Mouse (Mus musculus) heart, embryonic 13.5 days (tissue): ENCODE data around the gene Def6. TPM values are rescaled to one million over a fixed set of nuclear protein-coding genes. Genes with fewer than 3 reads are reported as not detected.

Experiments used
- ATAC-seq: fragments of 200-750 bp; cut with Nextera tagmentation; 2 replicates; pipeline ENCODE4 v1.8.0; 2017; ENCODE audit warnings: moderate TSS enrichment; ENCODE audit not compliant: insufficient number of reproducible peaks, low FRiP score, low TSS enrichment; ENCODE audit errors: extremely low read depth
- H3K27ac ChIP-seq: fragments of 300-500 bp; sonication (generic); replicated peaks from 2 replicates; pipeline ENCODE4 v1.5.1; 2015; ENCODE audit warnings: moderate library complexity, mild to moderate bottlenecking, inconsistent platforms
- H3K27me3 ChIP-seq: fragments of 300-500 bp; sonication (generic); replicated peaks from 2 replicates; pipeline ENCODE4 v1.6.1; 2015; ENCODE audit warnings: mild to moderate bottlenecking, inconsistent platforms
- H3K36me3 ChIP-seq: fragments of 300-500 bp; sonication (generic); 2 replicates; pipeline ENCODE4 v1.6.1; 2015; ENCODE audit warnings: mild to moderate bottlenecking, inconsistent platforms
- H3K4me1 ChIP-seq: fragments of 300-500 bp; sonication (generic); 2 replicates; pipeline ENCODE4 v1.6.1; 2015; ENCODE audit warnings: inconsistent platforms
- H3K4me2 ChIP-seq: fragments of 300-500 bp; sonication (generic); 2 replicates; pipeline ENCODE4 v1.6.1; 2015; ENCODE audit warnings: inconsistent platforms, mild to moderate bottlenecking, moderate library complexity
- H3K4me3 ChIP-seq: fragments of 300-500 bp; sonication (generic); 2 replicates; pipeline ENCODE4 v1.5.1; 2015; ENCODE audit warnings: moderate library complexity, mild to moderate bottlenecking, inconsistent platforms
- H3K9ac ChIP-seq: fragments of 300-500 bp; sonication (generic); 2 replicates; pipeline ENCODE4 v1.6.1; 2015; ENCODE audit warnings: inconsistent platforms, mild to moderate bottlenecking, moderate library complexity
- H3K9me3 ChIP-seq: fragments of 300-500 bp; sonication (generic); 2 replicates; pipeline ENCODE4 v1.6.1; 2016; ENCODE audit warnings: inconsistent platforms
- WGBS: fragments of 180-500 bp; shearing (Covaris S2); methylation state at CpG from one replicate; pipeline ENCODE4 v1.1.7; 2015; ENCODE audit warnings: mixed read lengths; 5-methylcytosine and 5-hydroxymethylcytosine counted together
- polyA plus RNA-seq: library from polyadenylated mRNA; unstranded; fragments of >200 nt; fragmentation: Nextera tagmentation; extraction: Ambion mirVana; gene quantifications from 2 replicates; pipeline ENCODE4 v1.2.1, GENCODE M21; 2015

The Def6 gene
- polyA plus RNA-seq, 1 experiment from 2014 or later = 3.0 TPM

- H3K4me3 ChIP-seq = no peak overlapping the region
- no peak overlapping the region for H3K9ac ChIP-seq
- WGBS = 67% methylated on average over 6 of the region's 6 CpGs
- ATAC-seq = no peak
- H3K36me3 ChIP-seq = no peaks in the 10 kb centered on the region
- H3K27me3 ChIP-seq = peaks cover 9% of the 10 kb centered on the region
- no peak overlapping the region for H3K4me2 ChIP-seq
- H3K27ac ChIP-seq = no peak overlapping the region
- H3K4me1 ChIP-seq = peaks cover 25% of the 10 kb centered on the region
- H3K9me3 ChIP-seq = no peaks in the 10 kb centered on the region
Measured at GRCm38 (mm10) chr17:28230486-28230885, 22.9 kb downstream of the Def6 start.

GRCm38 (mm10) chr17:28231026-28231736 lies 23.6 kb downstream of the Def6 start:
- no peak overlapping the region for H3K4me2 ChIP-seq
- no peaks in the 10 kb centered on the region for H3K36me3 ChIP-seq
- 81% methylated on average over 18 of the region's 18 CpGs for WGBS
- no peaks in the 10 kb centered on the region for H3K9me3 ChIP-seq
- no peak for ATAC-seq
- H3K4me3 ChIP-seq = no peak overlapping the region
- no peak overlapping the region for H3K27ac ChIP-seq
- H3K9ac ChIP-seq = no peak overlapping the region
- H3K27me3 ChIP-seq = peaks cover 7% of the 10 kb centered on the region
- H3K4me1 ChIP-seq = peaks cover 19% of the 10 kb centered on the region

GRCm38 (mm10) chr17:28232475-28233060 lies 25.0 kb downstream of the Def6 start, which contains the start of gene Ppard:
Ppard (plus strand) TSS chr17:28232700.
- H3K4me2 ChIP-seq = peak within 1 kb of the TSS; percentile 92
- under 1% methylated on average over 47 of the region's 57 CpGs for WGBS
- H3K36me3 ChIP-seq = peaks cover 7% of the 10 kb centered on the region; the same call in 1 of the 2 replicates
- H3K27ac ChIP-seq = peak within 1 kb of the TSS; percentile 82
- H3K9me3 ChIP-seq = no peaks in the 10 kb centered on the region
- H3K9ac ChIP-seq = peak within 1 kb of the TSS; percentile 96
- peaks cover 7% of the 10 kb centered on the region for H3K27me3 ChIP-seq
- peaks cover 18% of the 10 kb centered on the region for H3K4me1 ChIP-seq
- peak; percentile 89 for ATAC-seq
- H3K4me3 ChIP-seq = peak within 1 kb of the TSS; percentile 85

- peaks cover 13% of the 10 kb centered on the region for H3K36me3 ChIP-seq
- WGBS = 5% methylated on average over 16 of the region's 17 CpGs
- H3K4me3 ChIP-seq = peak overlapping the region; percentile 85
- H3K9me3 ChIP-seq = no peaks in the 10 kb centered on the region
- no peak for ATAC-seq
- peak overlapping the region; percentile 82 for H3K27ac ChIP-seq
- H3K9ac ChIP-seq = peak overlapping the region; percentile 96
- H3K27me3 ChIP-seq = peaks cover 7% of the 10 kb centered on the region
- peak overlapping the region; percentile 92 for H3K4me2 ChIP-seq
- peaks cover 18% of the 10 kb centered on the region for H3K4me1 ChIP-seq
Measured at GRCm38 (mm10) chr17:28233091-28233731, 25.6 kb downstream of the Def6 start.

- WGBS = 92% methylated on average over 5 of the region's 5 CpGs
- Histone ChIP-seq H3K4me1 (peaks cover 18% of the 10 kb centered on the region), H3K27me3 (peaks cover 7% of the 10 kb centered on the region), H3K4me2 (no peak overlapping the region), H3K27ac (no peak overlapping the region), H3K9ac (peak overlapping the region; percentile 24; the same call in 1 of the 2 replicates), H3K36me3 (peaks cover 25% of the 10 kb centered on the region), H3K4me3 (no peak overlapping the region), H3K9me3 (no peaks in the 10 kb centered on the region)
- no peak for ATAC-seq
Measured at GRCm38 (mm10) chr17:28234641-28235040, 27.1 kb downstream of the Def6 start.

- H3K36me3 ChIP-seq = peaks cover 39% of the 10 kb centered on the region
- no peak for ATAC-seq
- no peak overlapping the region for H3K9ac ChIP-seq
Measured at GRCm38 (mm10) chr17:28235982-28236635, 28.5 kb downstream of the Def6 start.

GRCm38 (mm10) chr17:28236636-28237015 lies 29.0 kb downstream of the Def6 start:
- Histone ChIP-seq H3K27me3 (no peaks in the 10 kb centered on the region), H3K9me3 (no peaks in the 10 kb centered on the region), H3K4me1 (peaks cover 21% of the 10 kb centered on the region), H3K27ac (no peak overlapping the region), H3K4me2 (no peak overlapping the region), H3K9ac (no peak overlapping the region), H3K36me3 (peaks cover 45% of the 10 kb centered on the region), H3K4me3 (no peak overlapping the region)
- ATAC-seq = no peak
- WGBS = 76% methylated on average over 4 of the region's 4 CpGs

More at GRCm38 (mm10) chr17:28235982-28236635, 28.5 kb downstream of the Def6 start:
- peaks cover 18% of the 10 kb centered on the region for H3K4me1 ChIP-seq
- no peak overlapping the region for H3K27ac ChIP-seq
- no peak overlapping the region for H3K4me3 ChIP-seq
- H3K9me3 ChIP-seq = no peaks in the 10 kb centered on the region
- H3K27me3 ChIP-seq = peaks cover 3% of the 10 kb centered on the region
- no peak overlapping the region for H3K4me2 ChIP-seq
- WGBS = 79% methylated on average over 7 of the region's 7 CpGs

- Histone ChIP-seq H3K4me3 (no peak overlapping the region), H3K36me3 (peaks cover 51% of the 10 kb centered on the region), H3K9me3 (no peaks in the 10 kb centered on the region), H3K27ac (no peak overlapping the region), H3K4me1 (peaks cover 28% of the 10 kb centered on the region), H3K4me2 (no peak overlapping the region), H3K9ac (no peak overlapping the region), H3K27me3 (no peaks in the 10 kb centered on the region)
- WGBS = 70% methylated on average over 5 of the region's 5 CpGs
- no peak for ATAC-seq
Measured at GRCm38 (mm10) chr17:28237362-28237761, 29.8 kb downstream of the Def6 start.

- 65% methylated on average over 6 of the region's 6 CpGs for WGBS
- Histone ChIP-seq H3K4me2 (no peak overlapping the region), H3K27me3 (no peaks in the 10 kb centered on the region), H3K9ac (no peak overlapping the region), H3K9me3 (no peaks in the 10 kb centered on the region), H3K27ac (no peak overlapping the region), H3K36me3 (peaks cover 55% of the 10 kb centered on the region), H3K4me1 (peaks cover 33% of the 10 kb centered on the region), H3K4me3 (no peak overlapping the region)
- no peak for ATAC-seq
Measured at GRCm38 (mm10) chr17:28237874-28238273, 30.3 kb downstream of the Def6 start.

GRCm38 (mm10) chr17:28240846-28241245 lies 33.3 kb downstream of the Def6 start:
- Histone ChIP-seq H3K9ac (no peak overlapping the region), H3K9me3 (no peaks in the 10 kb centered on the region), H3K27me3 (no peaks in the 10 kb centered on the region), H3K4me2 (no peak overlapping the region), H3K27ac (no peak overlapping the region), H3K4me1 (peaks cover 35% of the 10 kb centered on the region), H3K36me3 (peaks cover 64% of the 10 kb centered on the region), H3K4me3 (no peak overlapping the region)
- no peak for ATAC-seq
- WGBS = 86% methylated on average over 5 of the region's 5 CpGs

- no peak overlapping the region for H3K4me2 ChIP-seq
- peaks cover 42% of the 10 kb centered on the region for H3K4me1 ChIP-seq
- no peaks in the 10 kb centered on the region for H3K9me3 ChIP-seq
- H3K4me3 ChIP-seq = no peak overlapping the region
- no peaks in the 10 kb centered on the region for H3K27me3 ChIP-seq
- no peak for ATAC-seq
- H3K36me3 ChIP-seq = peaks cover 60% of the 10 kb centered on the region
- WGBS = 73% methylated on average over 6 of the region's 6 CpGs
- H3K27ac ChIP-seq = no peak overlapping the region; the same call in 1 of the 2 replicates
- peak overlapping the region; percentile 11; the same call in 1 of the 2 replicates for H3K9ac ChIP-seq
Measured at GRCm38 (mm10) chr17:28242296-28242695, 34.7 kb downstream of the Def6 start.
